Mouse (Mus musculus): ENCODE data around the gene Nt5c1a. TPM values are rescaled to one million over a fixed set of nuclear protein-coding genes. Genes with fewer than 3 reads are reported as not detected.

Nt5c1a gene
- polyA plus RNA-seq, 1 experiment from 2014 or later: 0.31 TPM

Other genes starting within 250 kb of the Nt5c1a start
- 1.6 and 2.0 TPM in 2 replicates for gene Mfsd2a, start 240.3 kb upstream of the Nt5c1a start, polyA plus RNA-seq (2016; fragmentation: Nextera tagmentation; extraction: Ambion mirVana)
- 2.5 and 8.6 TPM in 2 replicates for gene Mycl, start 205.9 kb upstream of the Nt5c1a start, polyA plus RNA-seq (2016; fragmentation: Nextera tagmentation; extraction: Ambion mirVana)
- 15.0 and 18.3 TPM in 2 replicates for gene Trit1, start 184.9 kb upstream of the Nt5c1a start, polyA plus RNA-seq (2016; fragmentation: Nextera tagmentation; extraction: Ambion mirVana)
- gene Bmp8b, start 96.3 kb upstream of the Nt5c1a start, polyA plus RNA-seq (2016; fragmentation: Nextera tagmentation; extraction: Ambion mirVana): 0.18 and 0.84 TPM in 2 replicates
- gene Oxct2b, start 85.2 kb upstream of the Nt5c1a start, polyA plus RNA-seq (2016; fragmentation: Nextera tagmentation; extraction: Ambion mirVana): 0.11 TPM in 1 of 2 replicates, not detected in the other
- gene Ppie, start 61.6 kb upstream of the Nt5c1a start, polyA plus RNA-seq (2016; fragmentation: Nextera tagmentation; extraction: Ambion mirVana): 72.4 and 100 TPM in 2 replicates
- 0.41 and 1.3 TPM in 2 replicates for gene Hpcal4, start 18.3 kb upstream of the Nt5c1a start, polyA plus RNA-seq (2016; fragmentation: Nextera tagmentation; extraction: Ambion mirVana)
- gene Heyl, start 32.1 kb downstream of the Nt5c1a start, polyA plus RNA-seq (2016; fragmentation: Nextera tagmentation; extraction: Ambion mirVana): 3.2 and 3.9 TPM in 2 replicates
- 70.4 and 73.3 TPM in 2 replicates for gene Pabpc4, start 60.8 kb downstream of the Nt5c1a start, polyA plus RNA-seq (2016; fragmentation: Nextera tagmentation; extraction: Ambion mirVana)
- gene Oxct2a, start 122.1 kb downstream of the Nt5c1a start, polyA plus RNA-seq (2016; fragmentation: Nextera tagmentation; extraction: Ambion mirVana): not detected in 2 replicates
- 0.15 and 0.23 TPM in 2 replicates for gene Bmp8a, start 141.7 kb downstream of the Nt5c1a start, polyA plus RNA-seq (2016; fragmentation: Nextera tagmentation; extraction: Ambion mirVana)